Mouse (Mus musculus): Measurements from ENCODE around the gene Traf6.

DNA sequence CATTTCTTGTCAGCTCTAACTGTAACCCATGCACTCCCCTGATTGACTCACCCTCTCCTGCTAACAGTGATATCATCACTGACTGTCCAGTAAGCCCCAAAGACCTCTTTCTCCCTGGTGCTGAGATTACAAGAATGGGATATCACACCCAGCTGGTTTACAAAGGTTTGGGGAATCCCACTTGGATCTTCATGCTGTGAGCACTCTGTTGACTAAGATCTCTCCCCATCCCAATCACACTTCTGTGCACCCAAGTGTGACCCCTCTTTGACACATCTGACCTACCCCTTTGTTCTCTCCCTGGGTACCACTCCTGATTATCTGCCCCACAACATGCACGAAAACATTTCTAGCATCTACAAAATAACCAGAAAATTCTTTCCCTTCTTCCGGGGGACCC lies 29.9 kb upstream of the Traf6 start:
- TF ChIP-seq CTCF (IDR thresholded peaks at IDR 0.05; ENCODE audit: control insufficient read depth, insufficient read depth, insufficient replicate concordance, low read depth, low read length) (no peak), POLR2A (IDR thresholded peaks at IDR 0.05; ENCODE audit: control insufficient read depth, low read depth, low read length) (no peak)
